Comparison of ENCODE assay signal across 8 mouse cellular contexts in genomic region chr17:72813419-72814315, GRCm38 (mm10). TPM values are rescaled to one million over a fixed set of nuclear protein-coding genes. Genes with fewer than 3 reads are reported as not detected.
A peak's percentile ranks its signal among the peaks of the same experiment; 100 is the strongest.
DNase-seq lines count a peak whose midpoint lies in the region; ATAC-seq and TF ChIP-seq lines count a peak whose summit lies in the region.

No protein-coding gene starts in this region.

- H3K4me1 ChIP-seq in G1E (ENCODE audit: insufficient read depth, low read depth, low read length) = no peaks in the 10 kb centered on the region
- H3K4me1 ChIP-seq in kidney, embryonic 14.5 days (ENCODE audit: control insufficient read depth, insufficient read depth, low read length) = 0 out of 2 replicates have a peak, but pooled peaks cover 3% of the 10 kb centered on the region
- no peaks in the 10 kb centered on the region for H3K4me1 ChIP-seq in liver, postnatal 0 days (ENCODE audit: insufficient read depth)
- H3K4me1 ChIP-seq in neural tube, embryonic 14.5 days (ENCODE audit: control insufficient read depth, insufficient read depth, low read length) = no peaks in the 10 kb centered on the region

- TF ChIP-seq EP300 in liver, postnatal 0 days (IDR thresholded peaks at IDR 0.05; ENCODE audit: low read depth) = no peak

- no peak overlapping the region for H3K4me2 ChIP-seq in kidney, embryonic 14.5 days (replicated peaks; ENCODE audit: low read depth, low read length)
- H3K4me2 ChIP-seq in liver, postnatal 0 days (ENCODE audit: low read depth, low read length) = no peak overlapping the region
- H3K4me2 ChIP-seq in neural tube, embryonic 14.5 days (ENCODE audit: low read depth, low read length) = no peak overlapping the region

- 15% methylated on average over 12 of the region's 12 CpGs for WGBS in kidney, embryonic 14.5 days
- WGBS in liver, postnatal 0 days (ENCODE audit: insufficient replicate concordance) = 17% methylated on average over 12 of the region's 12 CpGs
- 18% methylated on average over 12 of the region's 12 CpGs for WGBS in neural tube, embryonic 14.5 days

- DNase-seq in A20 (ENCODE audit: low read depth, low spot score) (peak; percentile 57), G1E (ENCODE audit: low spot score) (peak; percentile 11)
- DNase-seq in cerebellum, adult 9-11 months = peak; percentile 34
- DNase-seq in liver, postnatal 0 days = peak; percentile 58
- peak; percentile 78 for DNase-seq in thymus, postnatal 4 days

- no peak overlapping the region for H3K9ac ChIP-seq in kidney, embryonic 14.5 days (ENCODE audit: low read depth, low read length)
- H3K9ac ChIP-seq in liver, postnatal 0 days (replicated peaks) = no peak overlapping the region
- H3K9ac ChIP-seq in neural tube, embryonic 14.5 days (replicated peaks; ENCODE audit: low read depth, low read length) = no peak overlapping the region

- H3K4me3 ChIP-seq in G1E (ENCODE audit: low read depth, low read length) = no peak overlapping the region
- no peak overlapping the region for H3K4me3 ChIP-seq in kidney, embryonic 14.5 days (ENCODE audit: low read length)
- H3K4me3 ChIP-seq in liver, postnatal 0 days (ENCODE audit: low read depth, low read length) = no peak overlapping the region
- no peak overlapping the region for H3K4me3 ChIP-seq in neural tube, embryonic 14.5 days (ENCODE audit: low read depth, low read length)

- no peak overlapping the region for H3K27ac ChIP-seq in kidney, embryonic 14.5 days (ENCODE audit: low read depth, low read length)
- H3K27ac ChIP-seq in liver, postnatal 0 days (ENCODE audit: low read depth) = no peak overlapping the region
- H3K27ac ChIP-seq in neural tube, embryonic 14.5 days (ENCODE audit: low read depth, low read length) = no peak overlapping the region

- H3K9me3 ChIP-seq in G1E (replicated peaks) = no peaks in the 10 kb centered on the region
- H3K9me3 ChIP-seq in kidney, embryonic 14.5 days (ENCODE audit: control insufficient read depth, low read length) = no peaks in the 10 kb centered on the region
- no peaks in the 10 kb centered on the region for H3K9me3 ChIP-seq in liver, postnatal 0 days (ENCODE audit: low read length)
- H3K9me3 ChIP-seq in neural tube, embryonic 14.5 days (ENCODE audit: control insufficient read depth, low read length) = no peaks in the 10 kb centered on the region

- peaks cover 6% of the 10 kb centered on the region for H3K27me3 ChIP-seq in G1E (ENCODE audit: insufficient read depth, low read length)
- no peaks in the 10 kb centered on the region for H3K27me3 ChIP-seq in kidney, embryonic 14.5 days (ENCODE audit: control insufficient read depth, insufficient read depth, low read length)
- no peaks in the 10 kb centered on the region for H3K27me3 ChIP-seq in liver, postnatal 0 days (ENCODE audit: insufficient read depth, low read length)
- no peaks in the 10 kb centered on the region for H3K27me3 ChIP-seq in neural tube, embryonic 14.5 days (ENCODE audit: control insufficient read depth, insufficient read depth, low read length)

- H3K36me3 ChIP-seq in G1E (replicated peaks) = no peaks in the 10 kb centered on the region
- H3K36me3 ChIP-seq in kidney, embryonic 14.5 days (ENCODE audit: control insufficient read depth, insufficient read depth, low read length) = no peaks in the 10 kb centered on the region
- no peaks in the 10 kb centered on the region for H3K36me3 ChIP-seq in liver, postnatal 0 days (replicated peaks; ENCODE audit: insufficient read depth, low read length)
- no peaks in the 10 kb centered on the region for H3K36me3 ChIP-seq in neural tube, embryonic 14.5 days (ENCODE audit: control insufficient read depth, insufficient read depth, low read length)

- ATAC-seq in G1E (ENCODE audit: extremely low read depth, insufficient number of reproducible peaks, low FRiP score, poor library complexity, severe bottlenecking) = no peak
- peak; percentile 62; the same call in 1 of the 2 replicates for ATAC-seq in frontal cortex, adult (ENCODE audit: low TSS enrichment)
- ATAC-seq in kidney, embryonic 14.5 days (ENCODE audit: low FRiP score, low TSS enrichment) = 0 out of 2 replicates have a peak, but pooled peaks have one; percentile 64
- no peak for ATAC-seq in liver, postnatal 0 days
- ATAC-seq in neural tube, embryonic 14.5 days (ENCODE audit: low read depth) = peak; percentile 61

- peak; percentile 78 for TF ChIP-seq CTCF in G1E (IDR thresholded peaks at IDR 0.05; ENCODE audit: low read depth, low read length)
- peak; percentile 86 for TF ChIP-seq CTCF in liver, postnatal 0 days (IDR thresholded peaks at IDR 0.05; ENCODE audit: low read depth)

RNA-seq across cellular contexts. Expression of gene Ypel5, which starts 22.6 kb away (rescaled TPM):
- total RNA-seq in G1E (2014; fragmentation: Nextera tagmentation) (39.1 and 42.2 TPM in 2 replicates), G1E (2017) (46.0 and 49.7 TPM in 2 replicates)
- 9.0 and 10.0 TPM in 2 replicates for polyA plus RNA-seq in G1E (2012)
- polyA plus RNA-seq in kidney, embryonic 14.5 days (2014; fragmentation: Nextera tagmentation; extraction: Ambion mirVana) = 42.5 and 43.5 TPM in 2 replicates
- polyA plus RNA-seq in liver, postnatal 0 days (2015; fragmentation: Nextera tagmentation; extraction: Ambion mirVana) = 59.4 and 59.7 TPM in 2 replicates
- 125 and 131 TPM in 2 replicates for polyA plus RNA-seq in neural tube, embryonic 14.5 days (2014; fragmentation: Nextera tagmentation; extraction: Ambion mirVana)

Comparison
In these comparisons a context has a peak if more than half of its experiments do, and no peak if none do; other contexts are left out.
1. DNase-seq: peak in every context shown above with its lines; median percentile 78 in thymus, postnatal 4 days; 58 in liver, postnatal 0 days; 57 in A20; 34 in cerebellum, adult 9-11 months; 11 in G1E.
2. ATAC-seq: peak in frontal cortex, adult (single experiment), kidney, embryonic 14.5 days (single experiment) and neural tube, embryonic 14.5 days (single experiment); none in G1E (single experiment) and liver, postnatal 0 days (single experiment).